Mouse (Mus musculus): ENCODE results near the gene Mbnl1. TPM values are rescaled to one million over a fixed set of nuclear protein-coding genes. Genes with fewer than 3 reads are reported as not detected.

Mbnl1 gene
- total RNA-seq, 2 experiments from 2014 or later, result 495 to 592 TPM

DNA sequence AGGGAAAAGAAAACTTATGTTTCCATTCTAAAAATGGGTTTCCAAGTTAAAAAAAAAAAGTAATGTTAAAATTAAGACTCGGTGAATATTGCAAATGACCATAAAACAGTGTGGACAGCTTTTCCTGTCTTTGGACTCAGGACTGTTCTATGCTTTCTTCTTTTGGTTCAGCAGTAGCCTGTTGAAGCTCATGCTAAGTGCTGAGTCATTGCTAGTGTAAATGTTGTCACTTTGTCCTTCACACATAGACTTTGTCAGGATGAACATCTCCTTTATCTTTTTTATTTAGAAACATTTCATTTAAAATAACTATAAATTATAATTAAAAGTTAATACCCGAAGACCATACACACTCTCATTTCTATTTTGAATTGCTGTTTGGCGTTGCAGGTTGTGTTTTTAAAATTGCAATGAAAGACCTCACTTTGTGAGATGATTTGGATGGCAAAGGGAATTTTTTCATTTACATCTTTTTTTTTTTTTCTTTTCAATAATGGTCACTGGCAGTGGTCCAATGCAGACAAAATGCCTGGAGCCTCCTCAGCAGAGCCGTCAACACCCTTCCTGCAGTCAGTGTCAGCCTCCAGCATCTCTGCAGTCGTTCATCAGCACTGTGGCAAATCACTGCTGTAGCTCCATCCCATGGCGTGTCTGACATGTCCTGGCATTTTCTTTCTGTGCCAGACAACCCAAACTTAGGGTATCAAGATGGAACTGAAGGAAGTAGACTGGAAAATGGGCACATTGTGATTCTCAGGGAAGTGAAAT lies 96.4 kb downstream of the Mbnl1 start:
- Histone ChIP-seq H3K27ac (peak overlapping the region; percentile 93), H3K4me3 (peak overlapping the region; percentile 51; the same call in 1 of the 2 replicates)
- no peak for TF ChIP-seq CTCF (IDR thresholded peaks at IDR 0.05)
- intact Hi-C loops (cut with DNase I), result no loop called here
- no peak for DNase-seq

DNA sequence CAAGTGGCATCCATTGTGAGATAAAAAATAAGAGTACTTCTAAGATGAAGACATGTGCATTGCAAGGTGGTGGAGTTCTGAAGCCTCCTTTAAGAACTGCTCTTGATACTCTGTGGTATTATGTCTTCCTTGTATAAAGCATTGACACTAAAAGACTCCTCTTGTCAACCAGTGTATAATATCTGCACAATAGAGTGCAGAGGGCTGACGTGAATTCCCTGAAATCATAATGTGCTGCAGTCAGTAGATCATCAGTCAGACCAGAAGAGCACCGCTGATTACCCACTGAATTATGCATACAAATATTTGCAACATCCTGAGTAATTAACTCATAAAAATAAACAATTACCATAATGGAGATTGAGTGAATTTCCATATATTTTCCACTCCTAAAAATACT lies 97.2 kb downstream of the Mbnl1 start:
- DNase-seq, result no peak
- H3K27ac ChIP-seq, result peak overlapping the region; percentile 93
- peak overlapping the region; percentile 51 for H3K4me3 ChIP-seq
- intact Hi-C loops (cut with DNase I), result no loop called here
- no peak for TF ChIP-seq CTCF (IDR thresholded peaks at IDR 0.05)

DNA sequence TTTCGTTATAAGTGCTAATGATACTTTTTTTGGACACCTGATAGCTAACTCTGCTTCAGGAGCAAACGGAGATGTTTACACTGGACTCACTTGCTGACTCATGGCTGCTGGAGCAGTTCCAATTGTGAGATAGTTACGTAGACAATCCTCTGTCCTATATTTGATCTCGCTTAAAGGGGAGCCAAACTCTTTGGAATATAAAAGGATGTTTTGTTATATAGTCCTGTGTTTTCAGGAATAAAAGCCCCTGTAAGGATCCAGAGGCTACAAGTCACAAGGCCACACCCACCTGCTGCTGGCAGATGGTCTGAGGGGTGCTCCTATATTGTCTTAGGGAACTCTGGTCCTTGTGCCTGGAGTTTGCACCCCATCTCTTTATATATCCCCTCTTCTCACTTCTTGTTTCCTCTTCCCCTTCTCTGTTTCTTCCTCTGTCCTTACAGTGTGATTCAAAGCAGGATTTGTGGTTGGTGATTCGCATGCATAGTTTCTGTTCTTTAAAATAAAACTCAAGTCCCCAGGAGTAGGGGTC lies 97.9 kb downstream of the Mbnl1 start:
- no peak for TF ChIP-seq CTCF (IDR thresholded peaks at IDR 0.05)
- DNase-seq, result peak; percentile 78
- Histone ChIP-seq H3K4me3 (peak overlapping the region; percentile 51), H3K27ac (peak overlapping the region; percentile 93)
- intact Hi-C loops (cut with DNase I), result no loop called here

DNA sequence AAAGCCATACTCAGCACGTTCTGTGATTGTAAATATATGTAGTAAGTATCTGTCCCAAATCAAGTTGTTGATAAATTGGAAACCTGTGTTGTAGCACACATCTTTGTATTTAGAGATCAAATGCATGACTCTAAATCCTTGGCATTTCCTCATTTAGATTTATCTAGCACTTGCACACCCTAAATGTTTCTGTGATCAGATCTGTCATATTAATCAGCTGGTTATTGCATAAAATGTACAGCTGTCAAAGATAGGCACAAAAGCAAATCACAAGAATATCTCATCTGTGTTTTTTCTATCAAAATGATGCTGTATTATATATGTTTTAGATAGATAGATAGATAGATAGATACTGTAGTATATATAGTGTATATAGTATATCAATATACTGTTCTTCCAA lies 98.9 kb downstream of the Mbnl1 start:
- DNase-seq, result no peak
- TF ChIP-seq CTCF (IDR thresholded peaks at IDR 0.05), result no peak
- Histone ChIP-seq H3K4me3 (peak overlapping the region; percentile 51; the same call in 1 of the 2 replicates), H3K27ac (peak overlapping the region; percentile 93)
- intact Hi-C loops (cut with DNase I), result no loop called here

DNA sequence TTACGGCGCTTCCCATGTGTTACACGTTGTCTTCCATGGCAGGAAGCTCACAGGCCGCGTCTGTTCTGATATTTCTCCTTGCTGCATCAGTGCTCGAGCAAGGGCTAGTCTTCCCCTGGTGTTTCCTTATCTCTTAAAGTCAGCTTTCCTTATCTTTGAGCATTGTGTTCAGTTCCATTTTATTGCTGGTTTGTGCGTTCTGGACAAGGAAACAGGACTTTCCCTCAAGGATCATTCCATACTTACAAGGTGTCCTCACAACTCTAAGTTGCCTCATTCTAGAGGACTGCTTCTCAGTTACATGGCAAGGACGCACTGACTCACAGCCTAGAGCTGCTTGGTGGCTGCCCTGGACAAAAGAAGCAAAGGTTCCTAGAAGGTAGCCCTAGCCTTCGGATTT lies 101.6 kb downstream of the Mbnl1 start:
- intact Hi-C loops (cut with DNase I), result no loop called here
- no peak for TF ChIP-seq CTCF (IDR thresholded peaks at IDR 0.05)
- Histone ChIP-seq H3K4me3 (peak overlapping the region; percentile 12), H3K27ac (peak overlapping the region; percentile 93)
- DNase-seq, result peak; percentile 44

DNA sequence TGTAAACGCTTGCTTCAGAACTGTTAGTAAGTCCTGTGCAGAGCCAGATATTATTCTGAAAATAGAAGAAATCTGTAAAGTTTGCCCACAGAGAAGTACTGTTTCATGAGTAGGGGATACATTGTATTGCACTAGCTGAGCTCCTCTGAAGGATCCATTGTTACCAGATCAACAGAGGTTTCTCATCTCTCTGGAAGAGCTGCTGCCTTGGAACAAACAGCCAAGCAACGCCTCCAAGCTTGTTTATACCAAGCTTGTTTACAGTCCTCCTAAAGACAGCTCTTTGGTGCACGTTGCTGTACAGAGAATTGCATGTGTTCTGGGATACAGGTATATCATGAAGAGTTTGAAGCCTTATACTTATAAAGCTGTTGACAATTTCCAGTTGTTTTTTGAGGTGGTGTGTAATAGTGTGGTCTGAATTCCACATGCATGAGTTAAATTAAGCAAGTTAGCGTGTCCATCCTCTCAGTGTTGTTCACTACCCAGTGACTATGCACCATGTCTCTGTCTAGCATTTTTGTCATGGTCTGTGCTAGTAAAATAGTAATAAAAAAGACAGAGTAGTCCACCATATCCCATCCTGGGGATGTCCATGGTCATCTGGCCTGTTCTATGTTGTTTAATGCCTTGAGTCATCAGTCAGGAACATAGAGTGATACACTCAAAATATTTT lies 102.4 kb downstream of the Mbnl1 start:
- H3K27ac ChIP-seq, result peak overlapping the region; percentile 93
- intact Hi-C loops (cut with DNase I), result no loop called here
- peak overlapping the region; percentile 12; the same call in 1 of the 2 replicates for H3K4me3 ChIP-seq
- TF ChIP-seq CTCF (IDR thresholded peaks at IDR 0.05), result no peak
- DNase-seq, result no peak

DNA sequence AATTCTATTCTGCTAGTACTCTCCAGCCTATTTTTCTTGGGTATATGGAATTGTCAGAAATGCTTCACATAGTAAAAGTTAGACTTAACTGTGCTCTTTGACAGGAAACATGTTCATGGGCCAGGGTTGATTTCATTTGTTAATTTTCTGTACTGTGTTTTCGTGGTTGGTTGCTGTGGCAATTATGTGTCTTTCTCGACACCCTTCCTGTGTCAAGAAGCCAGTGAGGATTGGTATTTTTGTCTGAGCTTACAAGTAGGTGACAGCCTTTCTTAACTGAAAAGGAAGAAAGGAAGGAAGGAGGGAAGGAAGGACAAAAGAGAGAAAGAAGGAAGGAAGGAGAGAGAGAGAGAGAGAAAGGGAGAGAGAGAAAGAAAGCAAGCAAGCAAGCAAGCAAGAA lies 103.3 kb downstream of the Mbnl1 start:
- Histone ChIP-seq H3K4me3 (peak overlapping the region; percentile 62), H3K27ac (peak overlapping the region; percentile 93)
- no peak for DNase-seq
- intact Hi-C loops (cut with DNase I), result no loop called here
- no peak for TF ChIP-seq CTCF (IDR thresholded peaks at IDR 0.05)

DNA sequence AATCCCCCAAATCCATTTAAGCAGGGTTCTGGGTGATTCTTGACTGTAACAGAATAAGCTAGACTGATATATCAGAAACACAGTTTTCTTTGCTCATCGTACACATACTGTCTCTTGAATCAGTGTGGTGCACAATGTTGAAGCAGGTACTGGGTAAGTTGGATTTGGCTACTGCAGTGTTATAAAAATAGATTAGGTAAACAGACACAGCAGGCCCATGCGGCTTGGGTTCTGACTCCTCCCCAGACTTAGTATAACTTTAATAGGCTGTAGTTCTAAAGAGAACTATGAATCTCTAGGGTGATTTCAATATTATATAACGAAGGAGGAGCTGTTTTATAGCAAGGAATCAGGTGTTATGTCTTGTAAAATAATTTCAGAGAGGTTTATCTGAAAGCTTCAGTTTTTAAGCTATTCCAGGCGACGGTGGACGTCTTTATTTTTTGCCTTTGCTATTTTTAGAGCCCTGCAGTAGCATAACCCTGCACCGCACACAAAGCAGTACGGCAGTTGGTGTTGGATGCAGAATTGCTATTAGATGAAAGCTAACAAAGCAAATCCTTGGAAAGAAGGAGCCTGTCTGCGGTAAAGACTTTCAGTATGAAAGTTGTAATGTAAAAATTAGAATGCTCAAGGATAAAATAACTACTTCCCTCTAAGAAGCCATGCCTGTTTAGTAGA lies 103.9 kb downstream of the Mbnl1 start:
- no peak for TF ChIP-seq CTCF (IDR thresholded peaks at IDR 0.05)
- Histone ChIP-seq H3K4me3 (peak overlapping the region; percentile 62), H3K27ac (peak overlapping the region; percentile 93)
- intact Hi-C loops (cut with DNase I), result no loop called here
- DNase-seq, result no peak

DNA sequence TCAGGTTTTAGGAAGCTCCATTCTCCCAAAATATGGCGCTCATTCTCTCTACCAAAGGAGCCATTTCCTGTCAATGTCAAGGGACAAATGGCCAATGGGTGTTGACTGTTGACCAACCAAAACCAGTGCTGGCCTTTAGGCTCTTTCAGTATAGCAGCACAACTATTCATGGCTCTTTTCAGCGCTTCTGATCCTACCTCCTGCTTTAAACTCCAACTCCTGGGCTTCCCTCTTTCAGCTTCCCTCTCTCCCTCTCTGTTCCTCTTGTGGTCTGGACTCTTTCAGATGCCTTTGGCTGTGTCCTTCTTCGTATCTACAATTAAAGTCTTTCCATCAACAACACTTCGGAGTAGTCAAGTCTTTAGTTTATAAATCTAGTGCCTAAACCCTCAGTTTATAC lies 107.2 kb downstream of the Mbnl1 start:
- intact Hi-C loops (cut with DNase I), result no loop called here
- Histone ChIP-seq H3K27ac (peak overlapping the region; percentile 93), H3K4me3 (peak overlapping the region; percentile 36; the same call in 1 of the 2 replicates)
- no peak for DNase-seq
- no peak for TF ChIP-seq CTCF (IDR thresholded peaks at IDR 0.05)

DNA sequence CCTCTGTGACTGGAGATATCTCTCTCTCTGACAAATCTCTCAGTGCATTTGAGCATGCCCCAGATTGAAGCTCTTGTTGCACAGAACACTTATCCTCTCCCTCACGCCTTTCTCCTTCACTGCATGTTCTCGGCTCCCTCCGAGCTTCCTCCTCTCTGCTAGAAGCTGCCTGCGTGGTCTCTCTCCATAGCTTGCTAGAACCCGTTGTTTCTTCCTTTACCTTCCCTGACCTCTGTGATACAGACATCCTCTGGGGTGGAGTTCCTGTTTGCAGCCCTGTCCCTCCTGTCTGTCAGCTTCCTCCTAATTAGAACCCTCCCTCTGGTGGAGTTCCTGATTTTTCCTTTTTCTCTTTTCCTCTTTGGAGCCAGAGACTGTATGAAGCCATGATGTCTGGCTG lies 108.1 kb downstream of the Mbnl1 start:
- Histone ChIP-seq H3K27ac (peak overlapping the region; percentile 93), H3K4me3 (peak overlapping the region; percentile 36)
- no peak for DNase-seq
- no peak for TF ChIP-seq CTCF (IDR thresholded peaks at IDR 0.05)
- intact Hi-C loops (cut with DNase I), result no loop called here

DNA sequence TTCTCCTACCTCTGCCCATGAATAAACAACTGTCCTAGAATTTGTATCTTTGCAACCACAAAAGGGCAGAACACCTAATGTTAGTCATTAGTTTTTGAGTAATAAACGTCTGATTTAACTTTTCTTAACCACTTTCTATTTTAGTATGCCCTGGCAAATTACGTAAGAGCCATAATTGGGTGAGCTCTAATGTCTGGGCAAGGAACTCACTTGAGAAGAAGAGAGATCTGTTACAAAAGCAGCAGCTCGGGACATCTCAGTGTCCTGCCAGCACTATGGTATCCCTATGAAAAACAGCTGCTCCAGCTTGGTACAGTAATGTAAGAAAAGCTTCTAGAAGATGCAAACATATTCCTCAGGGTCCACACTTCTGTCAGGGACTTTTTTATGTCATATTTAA lies 109.5 kb downstream of the Mbnl1 start:
- intact Hi-C loops (cut with DNase I), result no loop called here

DNA sequence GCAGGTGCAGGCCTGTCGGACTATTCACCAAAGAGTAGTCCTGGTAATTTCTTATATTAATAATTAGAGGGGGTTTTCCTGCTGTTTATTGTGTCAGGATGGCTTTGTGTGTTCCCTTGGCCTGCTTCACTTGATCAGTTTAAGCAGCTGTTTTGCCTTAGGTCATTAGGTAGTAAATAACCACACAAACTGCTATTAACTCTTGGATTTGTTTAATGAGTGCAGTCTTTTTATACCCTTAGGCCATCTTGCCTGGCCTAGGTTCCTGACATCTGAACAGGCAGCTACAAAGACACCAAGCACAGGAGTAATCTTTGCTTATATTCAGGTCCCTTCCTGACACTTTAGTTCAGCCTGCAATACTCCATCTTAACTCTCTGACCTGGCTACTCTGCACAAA lies 110.0 kb downstream of the Mbnl1 start:
- peak overlapping the region; percentile 29 for H3K4me3 ChIP-seq
- DNase-seq, result no peak
- intact Hi-C loops (cut with DNase I), result no loop called here
- no peak for TF ChIP-seq CTCF (IDR thresholded peaks at IDR 0.05)
- peak overlapping the region; percentile 93 for H3K27ac ChIP-seq

More for the DNA sequence above, 109.5 kb downstream of the Mbnl1 start:
- peak overlapping the region; percentile 93 for H3K27ac ChIP-seq
- TF ChIP-seq CTCF (IDR thresholded peaks at IDR 0.05), result no peak
- H3K4me3 ChIP-seq, result peak overlapping the region; percentile 29
- peak; percentile 61 for DNase-seq

DNA sequence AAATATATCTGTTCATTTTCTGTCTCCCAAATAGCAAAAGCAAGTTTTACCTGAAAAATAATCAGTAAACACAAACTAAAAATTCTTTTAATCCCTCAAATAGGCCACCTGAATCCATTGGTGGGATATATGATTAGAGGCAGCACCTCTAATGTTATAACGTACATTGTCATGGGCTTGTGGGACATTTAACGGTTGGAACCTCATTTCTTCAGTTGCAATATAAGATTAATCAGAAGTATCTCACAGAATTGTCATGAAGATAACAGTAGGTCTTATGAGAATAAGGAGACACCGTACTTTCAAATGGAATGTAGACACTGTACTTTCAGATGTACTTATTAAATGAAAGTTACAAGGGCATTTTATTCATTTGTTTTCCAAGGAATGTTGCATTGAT lies 112.1 kb downstream of the Mbnl1 start:
- intact Hi-C loops (cut with DNase I), result no loop called here
- Histone ChIP-seq H3K4me3 (no peak overlapping the region), H3K27ac (peak overlapping the region; percentile 93)
- DNase-seq, result no peak
- TF ChIP-seq CTCF (IDR thresholded peaks at IDR 0.05), result no peak

All from gastrocnemius, adult 2 months (tissue).